8 mouse cellular contexts compared by ENCODE assay signal in genomic region chr4:135876583-135877020, GRCm38 (mm10). TPM values are rescaled to one million over a fixed set of nuclear protein-coding genes. Genes with fewer than 3 reads are reported as not detected.
DNase-seq lines count a peak whose midpoint lies in the region; ATAC-seq and TF ChIP-seq lines count a peak whose summit lies in the region.

No protein-coding gene starts in this region.

- ATAC-seq in G1E (ENCODE audit: extremely low read depth, insufficient number of reproducible peaks, low FRiP score, poor library complexity, severe bottlenecking) = peak; percentile 9; the same call in 1 of the 2 replicates
- ATAC-seq in frontal cortex, adult (ENCODE audit: low TSS enrichment) = peak; percentile 44

- H3K9me3 ChIP-seq in G1E (replicated peaks) = no peaks in the 10 kb centered on the region
- H3K9me3 ChIP-seq in hindbrain, embryonic 10.5 days = no peaks in the 10 kb centered on the region

- 5% methylated on average over 16 of the region's 16 CpGs for WGBS in hindbrain, embryonic 10.5 days

- peak overlapping the region; percentile 65 for H3K4me3 ChIP-seq in G1E (ENCODE audit: low read depth, low read length)
- peak overlapping the region; percentile 42 for H3K4me3 ChIP-seq in hindbrain, embryonic 10.5 days

- DNase-seq in G1E (ENCODE audit: low spot score) = peak; percentile 19
- DNase-seq in cerebellum, adult 8-10 months = peak; percentile 51
- peak; percentile 67 for DNase-seq in hindbrain, embryonic 10.5 days (ENCODE audit: low spot score)
- peak; percentile 90 for DNase-seq in layer of hippocampus, adult 9-11 months
- peak; percentile 88 for DNase-seq in lung, postnatal 10 days
- DNase-seq in ovary, postnatal 36 days (ENCODE audit: low spot score) = peak; percentile 60
- peak; percentile 78 for DNase-seq in thymus, postnatal 25 days

- peaks cover 9% of the 10 kb centered on the region for H3K27me3 ChIP-seq in G1E (ENCODE audit: insufficient read depth, low read length)
- H3K27me3 ChIP-seq in hindbrain, embryonic 10.5 days (ENCODE audit: insufficient read depth, poor library complexity, severe bottlenecking) = no peaks in the 10 kb centered on the region

- H3K27ac ChIP-seq in hindbrain, embryonic 10.5 days = peak overlapping the region; percentile 98

- no peak for TF ChIP-seq CTCF in G1E (IDR thresholded peaks at IDR 0.05; ENCODE audit: low read depth, low read length)

- H3K4me1 ChIP-seq in G1E (ENCODE audit: insufficient read depth, low read depth, low read length) = peaks cover 46% of the 10 kb centered on the region
- H3K4me1 ChIP-seq in hindbrain, embryonic 10.5 days (replicated peaks) = peaks cover 50% of the 10 kb centered on the region

- peaks cover 21% of the 10 kb centered on the region for H3K36me3 ChIP-seq in G1E (replicated peaks)
- peaks cover 14% of the 10 kb centered on the region for H3K36me3 ChIP-seq in hindbrain, embryonic 10.5 days

RNA-seq across cellular contexts. Expression of gene Pnrc2, which starts 3.0 kb away (rescaled TPM):
- 264 and 272 TPM in 2 replicates for total RNA-seq in G1E (2014; fragmentation: Nextera tagmentation)
- total RNA-seq in G1E (2017) = 159 and 197 TPM in 2 replicates
- 7.7 and 7.9 TPM in 2 replicates for polyA plus RNA-seq in G1E (2012)
- 171 and 204 TPM in 2 replicates for polyA plus RNA-seq in hindbrain, embryonic 10.5 days (2016; fragmentation: Nextera tagmentation; extraction: Ambion mirVana)

RNA-seq across cellular contexts. Expression of gene Cnr2, which starts 18.6 kb away (rescaled TPM):
- 13.4 and 13.6 TPM in 2 replicates for total RNA-seq in G1E (2014; fragmentation: Nextera tagmentation)
- 28.2 and 30.6 TPM in 2 replicates for total RNA-seq in G1E (2017)
- 4.0 and 5.1 TPM in 2 replicates for polyA plus RNA-seq in G1E (2012)
- 0.21 and 0.66 TPM in 2 replicates for polyA plus RNA-seq in hindbrain, embryonic 10.5 days (2016; fragmentation: Nextera tagmentation; extraction: Ambion mirVana)

RNA-seq across cellular contexts. Expression of gene Srsf10, which starts 21.1 kb away (rescaled TPM):
- total RNA-seq in G1E (2014; fragmentation: Nextera tagmentation) (355 and 418 TPM in 2 replicates), G1E (2017) (223 and 241 TPM in 2 replicates)
- polyA plus RNA-seq in G1E (2012) = 299 and 339 TPM in 2 replicates
- polyA plus RNA-seq in hindbrain, embryonic 10.5 days (2016; fragmentation: Nextera tagmentation; extraction: Ambion mirVana) = 283 and 352 TPM in 2 replicates

RNA-seq across cellular contexts. Expression of gene Fuca1, which starts 43.9 kb away (rescaled TPM):
- 32.8 and 66.2 TPM in 2 replicates for total RNA-seq in G1E (2014; fragmentation: Nextera tagmentation)
- total RNA-seq in G1E (2017) = 149 and 150 TPM in 2 replicates
- 13.9 and 16.9 TPM in 2 replicates for polyA plus RNA-seq in G1E (2012)
- polyA plus RNA-seq in hindbrain, embryonic 10.5 days (2016; fragmentation: Nextera tagmentation; extraction: Ambion mirVana) = 54.3 and 59.5 TPM in 2 replicates

Comparison
In these comparisons a context has a peak if more than half of its experiments do, and no peak if none do; other contexts are left out.
1. Peak in every context shown above with its lines: DNase-seq, ATAC-seq, H3K4me3 ChIP-seq and H3K27ac ChIP-seq.
2. DNase-seq: peak in every context shown above with its lines; median percentile 90 in layer of hippocampus, adult 9-11 months; 88 in lung, postnatal 10 days; 78 in thymus, postnatal 25 days; 67 in hindbrain, embryonic 10.5 days; 60 in ovary, postnatal 36 days; 51 in cerebellum, adult 8-10 months; 19 in G1E.
3. RNA of gene Pnrc2, which starts 3.0 kb away (polyA plus RNA-seq): 171 to 204 TPM in hindbrain, embryonic 10.5 days; 7.7 to 7.9 TPM in G1E; every median in the first group is over 10 times any median in the second.